Mouse (Mus musculus): ENCODE results near the gene Sfmbt2.

GRCm38 (mm10) chr2:10582673-10583072 is 212.4 kb downstream of the Sfmbt2 start:
- TF ChIP-seq EP300 (IDR thresholded peaks at IDR 0.05; ENCODE audit: low read depth) (no peak), CTCF (IDR thresholded peaks at IDR 0.05; ENCODE audit: low read depth) (no peak)
